Mouse (Mus musculus) retina, postnatal 1 day (tissue): ENCODE data around the gene Fkbp5.

ENCODE experiments used
- DNase-seq: peaks from one replicate; pipeline ENCODE4 v3.0.0-alpha.2; 2012

Gene Fkbp5

GRCm38 (mm10) chr17:28502196-28502821 is 15.0 kb downstream of the Fkbp5 start:
- DNase-seq: no peak

GRCm38 (mm10) chr17:28500465-28500864 is 16.9 kb downstream of the Fkbp5 start:
- no peak for DNase-seq

GRCm38 (mm10) chr17:28499190-28499589 is 18.1 kb downstream of the Fkbp5 start:
- DNase-seq: no peak

- DNase-seq: no peak
Measured at GRCm38 (mm10) chr17:28495832-28496231, 21.5 kb downstream of the Fkbp5 start.

GRCm38 (mm10) chr17:28491035-28491770 is 26.1 kb downstream of the Fkbp5 start:
- DNase-seq: peak; percentile 62

GRCm38 (mm10) chr17:28488258-28489013 is 28.9 kb downstream of the Fkbp5 start:
- DNase-seq: no peak

- DNase-seq: no peak
Measured at GRCm38 (mm10) chr17:28487584-28488257, 29.6 kb downstream of the Fkbp5 start.

- DNase-seq: peak; percentile 46
Measured at GRCm38 (mm10) chr17:28486720-28487119, 30.6 kb downstream of the Fkbp5 start.

GRCm38 (mm10) chr17:28485977-28486400 is 31.3 kb downstream of the Fkbp5 start:
- DNase-seq: peak; percentile 99

GRCm38 (mm10) chr17:28485446-28485948 is 31.8 kb downstream of the Fkbp5 start:
- peak; percentile 78 for DNase-seq

- DNase-seq: no peak
Measured at GRCm38 (mm10) chr17:28484704-28485445, 32.5 kb downstream of the Fkbp5 start.

- no peak for DNase-seq
Measured at GRCm38 (mm10) chr17:28477421-28477820, 39.9 kb downstream of the Fkbp5 start.

GRCm38 (mm10) chr17:28476441-28476840 is 40.9 kb downstream of the Fkbp5 start:
- DNase-seq: no peak

- DNase-seq: no peak
Measured at GRCm38 (mm10) chr17:28475593-28476325, 41.6 kb downstream of the Fkbp5 start.

GRCm38 (mm10) chr17:28472696-28473095 is 44.6 kb downstream of the Fkbp5 start:
- no peak for DNase-seq

- no peak for DNase-seq
Measured at GRCm38 (mm10) chr17:28470876-28471275, 46.5 kb downstream of the Fkbp5 start.

GRCm38 (mm10) chr17:28467749-28468148 is 49.6 kb downstream of the Fkbp5 start:
- DNase-seq: peak; percentile 39

GRCm38 (mm10) chr17:28465968-28466367 is 51.4 kb downstream of the Fkbp5 start:
- DNase-seq: no peak

- DNase-seq: no peak
Measured at GRCm38 (mm10) chr17:28463701-28464443, 53.5 kb downstream of the Fkbp5 start.

GRCm38 (mm10) chr17:28460388-28460787 is 56.9 kb downstream of the Fkbp5 start:
- DNase-seq: no peak

GRCm38 (mm10) chr17:28455098-28455497 is 62.2 kb downstream of the Fkbp5 start:
- DNase-seq: peak; percentile 61
